Mouse (Mus musculus) limb, embryonic 14.5 days (tissue): ENCODE measurements around the gene Car7. TPM values are rescaled to one million over a fixed set of nuclear protein-coding genes. Genes with fewer than 3 reads are reported as not detected.

Experiments
- ATAC-seq: fragments of 200-750 bp; cut with Nextera tagmentation; 2 replicates; pipeline ENCODE4 v1.8.0; 2017; ENCODE audit warnings: low read depth, moderate number of reproducible peaks, moderate TSS enrichment; ENCODE audit not compliant: low FRiP score
- DNase-seq: peaks from one replicate; pipeline ENCODE4 v3.0.0-alpha.2; 2015; ENCODE audit warnings: low spot score
- H3K27ac ChIP-seq: fragments of 300-500 bp; sonication (generic); replicated peaks from 2 replicates; pipeline ENCODE4 v1.5.1; 2014; ENCODE audit warnings: low read depth, mild to moderate bottlenecking, low read length, moderate library complexity, mixed read lengths
- H3K27me3 ChIP-seq: fragments of 300-500 bp; sonication (generic); 2 replicates; pipeline ENCODE4 v1.6.1; 2014; ENCODE audit warnings: low read length, mixed read lengths; ENCODE audit not compliant: control insufficient read depth, insufficient read depth
- H3K36me3 ChIP-seq: fragments of 300-500 bp; sonication (generic); 2 replicates; pipeline ENCODE4 v1.6.1; 2014; ENCODE audit warnings: mild to moderate bottlenecking, low read length, moderate library complexity, mixed read lengths; ENCODE audit not compliant: control insufficient read depth, insufficient read depth
- H3K4me1 ChIP-seq: fragments of 300-500 bp; sonication (generic); 2 replicates; pipeline ENCODE4 v1.6.1; 2014; ENCODE audit warnings: antibody characterized with exemption, low read length, mixed read lengths; ENCODE audit not compliant: control insufficient read depth, insufficient read depth
- H3K4me2 ChIP-seq: fragments of 300-500 bp; sonication (generic); replicated peaks from 2 replicates; pipeline ENCODE4 v1.6.1; 2014; ENCODE audit warnings: low read depth, mild to moderate bottlenecking, low read length, moderate library complexity; ENCODE audit not compliant: severe bottlenecking
- H3K4me3 ChIP-seq: fragments of 300-500 bp; sonication (generic); replicated peaks from 2 replicates; pipeline ENCODE4 v1.5.1; 2014; ENCODE audit warnings: low read length
- H3K9ac ChIP-seq: fragments of 300-500 bp; sonication (generic); 2 replicates; pipeline ENCODE4 v1.6.1; 2014; ENCODE audit warnings: mild to moderate bottlenecking, low read depth, low read length, moderate library complexity; ENCODE audit not compliant: severe bottlenecking
- H3K9me3 ChIP-seq: fragments of 300-500 bp; sonication (generic); 2 replicates; pipeline ENCODE4 v1.6.1; 2016; ENCODE audit warnings: low read length; ENCODE audit not compliant: control insufficient read depth
- POLR2A ChIP-seq: fragments of 200-500 bp; IDR thresholded peaks from 2 replicates; pipeline ENCODE4 v1.8.0; 2012; ENCODE audit warnings: inconsistent platforms, mild to moderate bottlenecking, moderate library complexity, borderline replicate concordance; ENCODE audit not compliant: insufficient read depth, insufficient read length; ENCODE audit errors: extremely low read depth
- WGBS: fragments of 180-500 bp; shearing (Covaris S2); extraction: QIAGEN DNeasy Blood & Tissue Kit; methylation state at CpG from one replicate; pipeline ENCODE4 v1.1.7; 2014; 5-methylcytosine and 5-hydroxymethylcytosine counted together
- polyA plus RNA-seq, 2 experiments: library from polyadenylated mRNA; depleted of rRNA in 1 of 2; stranded (reverse) in 1 of 2; unstranded in 1 of 2; fragments of >200 nt; fragmentation: Nextera tagmentation in 1 of 2; extraction: Ambion mirVana in 1 of 2; gene quantifications; 2 replicates each; pipeline versions ENCODE4 v1.2.1 to v1.2.3; 2012 to 2014

The Car7 gene
- polyA plus RNA-seq, 2 experiments, result 0.53 to 0.66 TPM

DNA sequence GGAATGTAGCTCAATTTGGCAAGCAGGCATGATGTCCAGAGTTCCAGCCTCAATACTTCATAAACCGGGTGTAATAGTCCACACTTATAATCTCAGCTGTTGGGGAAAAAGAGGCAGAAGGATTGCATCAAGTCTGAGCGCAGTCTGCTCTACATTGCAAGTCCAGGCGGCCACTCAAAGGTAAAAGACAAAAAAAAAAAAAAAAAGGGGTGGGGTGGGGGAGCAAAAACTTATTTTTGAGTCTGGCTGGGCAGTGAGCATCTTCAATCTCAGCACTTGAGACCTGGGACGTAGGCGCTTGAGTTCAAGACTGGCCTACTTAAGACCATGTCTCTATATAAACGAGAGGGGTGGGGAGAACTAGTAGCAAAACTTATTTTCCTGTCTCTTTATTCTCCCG lies 938 bp upstream of the Car7 start:
- Histone ChIP-seq H3K27ac (no peak overlapping the region), H3K9me3 (no peaks in the 10 kb centered on the region), H3K27me3 (no peaks in the 10 kb centered on the region), H3K36me3 (peaks cover 12% of the 10 kb centered on the region), H3K4me1 (0 out of 2 replicates have a peak, but pooled peaks cover 5% of the 10 kb centered on the region), H3K4me2 (peak overlapping the region; percentile 50), H3K9ac (peak overlapping the region; percentile 90), H3K4me3 (peak overlapping the region; percentile 77)
- ATAC-seq, result no peak
- TF ChIP-seq POLR2A, result no peak
- WGBS, result 21% methylated on average over 7 of the region's 7 CpGs
- no peak for DNase-seq

DNA sequence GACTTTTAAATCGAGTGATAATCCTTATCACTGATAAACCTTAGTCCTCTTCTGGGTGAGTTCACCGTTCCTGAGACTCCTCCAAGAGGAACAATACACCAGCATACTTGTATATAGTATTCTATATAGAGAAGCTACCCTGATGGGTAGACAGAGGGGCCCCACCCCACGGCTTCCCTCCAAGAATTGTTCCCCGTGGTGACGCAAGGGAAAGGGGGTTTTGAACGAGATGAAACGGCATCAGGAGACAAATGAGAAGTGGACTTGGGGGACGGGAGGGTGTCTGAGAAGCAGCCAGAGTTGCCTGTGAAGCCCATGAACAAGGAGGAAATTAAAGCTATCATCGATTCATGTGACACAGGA lies 271 bp downstream of the Car7 start:
- ATAC-seq, result peak; percentile 20; the same call in 1 of the 2 replicates
- DNase-seq, result no peak
- H3K9ac ChIP-seq, result 0 out of 2 replicates have a peak overlapping the region, but pooled peaks have one; percentile 28
- no peak for TF ChIP-seq POLR2A
- 11% methylated on average over 9 of the region's 9 CpGs for WGBS
- H3K4me2 ChIP-seq, result peak overlapping the region; percentile 52
- H3K27ac ChIP-seq, result no peak overlapping the region
- H3K4me1 ChIP-seq, result 0 out of 2 replicates have a peak, but pooled peaks cover 5% of the 10 kb centered on the region
- H3K9me3 ChIP-seq, result no peaks in the 10 kb centered on the region
- peaks cover 12% of the 10 kb centered on the region for H3K27me3 ChIP-seq
- H3K4me3 ChIP-seq, result peak overlapping the region; percentile 77
- H3K36me3 ChIP-seq, result peaks cover 6% of the 10 kb centered on the region; the same call in 1 of the 2 replicates

DNA sequence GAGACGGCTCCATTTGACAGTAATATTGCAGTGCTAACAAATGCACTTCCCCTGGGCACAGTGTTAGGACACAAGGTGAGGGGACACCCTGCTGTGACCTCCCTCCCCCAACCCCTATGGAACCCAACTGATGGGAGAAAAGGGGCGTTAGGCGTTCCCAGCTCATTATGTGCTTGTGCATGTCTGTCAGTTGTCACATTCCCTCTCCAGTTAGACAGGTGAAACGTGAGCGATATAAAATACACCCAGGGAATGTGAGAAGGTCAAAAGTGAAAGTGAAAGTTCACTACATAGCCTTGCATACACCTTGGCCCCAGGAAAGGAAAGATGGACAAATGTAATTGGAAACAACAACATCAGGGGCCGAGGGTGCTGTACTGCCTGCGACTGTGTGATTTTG lies 889 bp downstream of the Car7 start:
- 32% methylated on average over 7 of the region's 7 CpGs for WGBS
- Histone ChIP-seq H3K4me1 (0 out of 2 replicates have a peak, but pooled peaks cover 5% of the 10 kb centered on the region), H3K27me3 (peaks cover 18% of the 10 kb centered on the region), H3K4me2 (peak overlapping the region; percentile 52; the same call in 1 of the 2 replicates), H3K9ac (no peak overlapping the region), H3K27ac (no peak overlapping the region), H3K4me3 (no peak overlapping the region), H3K9me3 (no peaks in the 10 kb centered on the region), H3K36me3 (no peaks in the 10 kb centered on the region; the same call in 1 of the 2 replicates)
- ATAC-seq (no peak), DNase-seq (no peak)
- TF ChIP-seq POLR2A, result no peak

DNA sequence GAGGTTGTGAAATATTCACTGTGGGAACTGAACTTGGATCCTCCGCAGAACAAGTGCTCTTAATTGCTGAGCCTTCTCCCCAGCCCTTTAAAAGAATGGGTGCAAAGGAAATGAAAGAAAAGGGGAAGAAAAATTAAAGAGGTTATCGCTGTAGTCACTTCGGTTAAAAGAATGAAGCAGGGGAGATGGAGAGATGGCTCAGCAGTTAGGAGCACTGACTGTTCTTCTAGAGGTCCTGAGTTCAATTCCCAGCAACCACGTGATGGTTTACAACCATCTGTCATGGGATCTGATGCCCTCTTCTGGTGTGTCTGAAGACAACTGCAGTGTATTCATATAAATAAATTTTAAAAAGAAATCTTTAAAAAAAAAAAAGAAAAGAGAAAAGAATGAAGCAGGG lies 1.5 kb downstream of the Car7 start:
- Histone ChIP-seq H3K4me2 (no peak overlapping the region), H3K4me3 (no peak overlapping the region), H3K27ac (no peak overlapping the region), H3K4me1 (0 out of 2 replicates have a peak, but pooled peaks cover 8% of the 10 kb centered on the region), H3K9me3 (no peaks in the 10 kb centered on the region), H3K9ac (no peak overlapping the region), H3K27me3 (peaks cover 24% of the 10 kb centered on the region), H3K36me3 (no peaks in the 10 kb centered on the region)
- TF ChIP-seq POLR2A, result no peak
- WGBS, result 79% methylated on average over 4 of the region's 4 CpGs
- DNase-seq, result no peak
- no peak for ATAC-seq

DNA sequence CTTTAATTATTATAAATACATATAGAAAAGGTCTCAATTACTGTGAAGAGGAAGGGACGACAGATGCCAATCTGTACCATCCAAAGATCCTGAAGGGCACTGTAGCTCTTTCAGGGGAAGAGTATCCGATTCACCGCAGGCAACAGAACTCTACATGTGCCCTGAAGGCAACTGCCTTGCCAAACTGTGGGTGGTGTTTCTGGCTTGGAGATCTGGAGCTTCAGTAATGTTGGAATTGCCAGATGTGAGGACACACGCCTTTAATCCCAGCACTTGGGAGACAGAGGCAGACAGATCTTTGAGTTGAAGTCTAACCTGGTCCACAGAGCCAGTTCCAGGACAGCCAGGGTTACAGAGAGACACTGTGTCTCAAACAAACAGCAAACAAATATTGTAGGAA lies 4.4 kb downstream of the Car7 start:
- ATAC-seq (no peak), DNase-seq (no peak)
- Histone ChIP-seq H3K27me3 (peaks cover 48% of the 10 kb centered on the region), H3K36me3 (no peaks in the 10 kb centered on the region), H3K4me3 (no peak overlapping the region), H3K4me2 (no peak overlapping the region), H3K4me1 (0 out of 2 replicates have a peak, but pooled peaks cover 8% of the 10 kb centered on the region), H3K27ac (no peak overlapping the region), H3K9ac (no peak overlapping the region), H3K9me3 (no peaks in the 10 kb centered on the region)
- TF ChIP-seq POLR2A, result no peak
- 75% methylated on average over 4 of the region's 4 CpGs for WGBS
